Mouse (Mus musculus) CH12.LX (cell line): ENCODE measurements around the gene Fam90a1a. TPM values are rescaled to one million over a fixed set of nuclear protein-coding genes. Genes with fewer than 3 reads are reported as not detected.

ENCODE experiments used
- DNase-seq: peaks from one replicate; pipeline ENCODE4 v3.0.0-alpha.2; 2013; ENCODE audit errors: extremely low read depth
- H3K27ac ChIP-seq: 2 replicates; pipeline ENCODE4 v1.5.1; 2012; ENCODE audit warnings: low read depth, mild to moderate bottlenecking, control low read depth, moderate library complexity; ENCODE audit not compliant: insufficient read depth
- H3K27me3 ChIP-seq: replicated peaks from 2 replicates; pipeline ENCODE3; 2012; ENCODE audit warnings: inconsistent platforms
- H3K36me3 ChIP-seq, 2 experiments: replicated peaks in 1 of 2; 2 replicates each; pipeline versions ENCODE3 to v1.6.1; 2012; ENCODE audit warnings: inconsistent platforms in 1 of 2, low read length in 1 of 2, mild to moderate bottlenecking in 1 of 2, mixed read lengths in 1 of 2, moderate library complexity in 1 of 2; ENCODE audit not compliant: control insufficient read depth in 1 of 2, insufficient read depth in 1 of 2
- H3K4me1 ChIP-seq, 2 experiments: 2 replicates each; pipeline ENCODE4 v1.6.1; 2012; ENCODE audit warnings: inconsistent platforms in 1 of 2, moderate library complexity in 1 of 2; ENCODE audit not compliant: insufficient read depth in 2 of 2, control insufficient read depth in 1 of 2
- H3K4me2 ChIP-seq: 2 replicates; pipeline ENCODE4 v1.6.1; 2012; ENCODE audit warnings: low read depth, mild to moderate bottlenecking, control low read depth; ENCODE audit not compliant: poor library complexity, insufficient read depth, severe bottlenecking
- H3K4me3 ChIP-seq, 3 experiments: fragments of 150-350 bp in 1 of 3; sonication (generic) in 1 of 3; replicated peaks in 1 of 3; 2 replicates each; pipeline versions ENCODE3 to v1.5.1; 2011 to 2012; ENCODE audit warnings: low read depth in 2 of 3, low read length in 2 of 3, mild to moderate bottlenecking in 2 of 3, moderate library complexity in 2 of 3, control low read depth in 1 of 3, improper control_type of control experiment in 1 of 3, inconsistent platforms in 1 of 3, mixed read lengths in 1 of 3; ENCODE audit not compliant: poor library complexity in 1 of 3
- H3K79me2 ChIP-seq: replicated peaks from 2 replicates; pipeline ENCODE4 v1.6.1; 2012; ENCODE audit warnings: mild to moderate bottlenecking, moderate library complexity; ENCODE audit not compliant: control insufficient read depth, poor library complexity, insufficient read depth, severe bottlenecking; ENCODE audit errors: extremely low read depth
- H3K9ac ChIP-seq: 2 replicates; pipeline ENCODE4 v1.6.1; 2012; ENCODE audit warnings: low read depth, mild to moderate bottlenecking, control low read depth, moderate library complexity; ENCODE audit not compliant: insufficient read depth
- H3K9me3 ChIP-seq: replicated peaks from 2 replicates; pipeline ENCODE3; 2012; ENCODE audit warnings: low read length, inconsistent platforms, mixed read lengths
- BHLHE40 ChIP-seq: IDR thresholded peaks from 2 replicates; pipeline ENCODE4 v1.6.1; 2011; ENCODE audit warnings: mild to moderate bottlenecking, low read depth, low read length, improper control_type of control experiment
- CHD2 ChIP-seq: IDR thresholded peaks from 2 replicates; pipeline ENCODE4 v1.6.1; 2011; ENCODE audit warnings: low read length, improper control_type of control experiment
- E2F4 ChIP-seq: IDR thresholded peaks from 2 replicates; pipeline ENCODE4 v1.6.1; 2011; ENCODE audit warnings: low read depth, low read length, improper control_type of control experiment; ENCODE audit not compliant: insufficient replicate concordance
- EP300 ChIP-seq: IDR thresholded peaks from 2 replicates; pipeline ENCODE4 v1.6.1; 2011; ENCODE audit warnings: low read length, improper control_type of control experiment
- ETS1 ChIP-seq: conservative IDR thresholded peaks from 2 replicates; pipeline ENCODE4 v1.6.1; 2012; ENCODE audit warnings: low read depth, mild to moderate bottlenecking, inconsistent platforms, low read length, improper control_type of control experiment, moderate library complexity
- GABPA ChIP-seq: IDR thresholded peaks from 2 replicates; pipeline ENCODE4 v1.6.1; 2012; ENCODE audit warnings: low read depth, low read length, improper control_type of control experiment, inconsistent platforms; ENCODE audit not compliant: insufficient replicate concordance
- JUND ChIP-seq: conservative IDR thresholded peaks from 2 replicates; pipeline ENCODE4 v1.6.1; 2011; ENCODE audit warnings: low read depth, low read length, improper control_type of control experiment
- MAFK ChIP-seq: IDR thresholded peaks from 2 replicates; pipeline ENCODE4 v1.6.1; 2011; ENCODE audit warnings: low read length, improper control_type of control experiment; ENCODE audit not compliant: insufficient replicate concordance
- MEF2A ChIP-seq: IDR thresholded peaks from 2 replicates; pipeline ENCODE4 v1.6.1; 2014; ENCODE audit warnings: low read depth, mild to moderate bottlenecking, inconsistent platforms, low read length, improper control_type of control experiment, borderline replicate concordance
- MYC ChIP-seq: IDR thresholded peaks from 2 replicates; pipeline ENCODE4 v1.6.1; 2011; ENCODE audit warnings: low read depth, mild to moderate bottlenecking, improper control_type of control experiment, low read length
- NELFE ChIP-seq: IDR thresholded peaks from 2 replicates; pipeline ENCODE4 v1.6.1; 2011; ENCODE audit warnings: low read depth, low read length, improper control_type of control experiment
- NRF1 ChIP-seq: IDR thresholded peaks from 2 replicates; pipeline ENCODE4 v1.6.1; 2014; ENCODE audit warnings: low read depth, mild to moderate bottlenecking, inconsistent platforms, low read length, improper control_type of control experiment, moderate library complexity
- POLR2A ChIP-seq: IDR thresholded peaks from 2 replicates; pipeline ENCODE4 v1.6.1; 2011; ENCODE audit warnings: low read depth, mild to moderate bottlenecking, improper control_type of control experiment, low read length
- POLR2AphosphoS2 ChIP-seq: IDR thresholded peaks from 2 replicates; pipeline ENCODE4 v1.6.1; 2011; ENCODE audit warnings: low read depth, low read length, improper control_type of control experiment
- RAD21 ChIP-seq: IDR thresholded peaks from 2 replicates; pipeline ENCODE4 v1.6.1; 2011; ENCODE audit warnings: low read depth, mild to moderate bottlenecking, low read length, improper control_type of control experiment, moderate library complexity
- RCOR1 ChIP-seq: conservative IDR thresholded peaks from 2 replicates; pipeline ENCODE4 v1.6.1; 2012; ENCODE audit warnings: low read depth, mild to moderate bottlenecking, inconsistent platforms, low read length, improper control_type of control experiment
- SIN3A ChIP-seq: IDR thresholded peaks from 2 replicates; pipeline ENCODE4 v1.6.1; 2012; ENCODE audit warnings: low read length, improper control_type of control experiment, inconsistent platforms
- USF2 ChIP-seq: conservative IDR thresholded peaks from 2 replicates; pipeline ENCODE4 v1.6.1; 2011; ENCODE audit warnings: low read depth, low read length, improper control_type of control experiment
- ZC3H11A ChIP-seq: IDR thresholded peaks from 2 replicates; pipeline ENCODE4 v1.6.1; 2012; ENCODE audit warnings: low read depth, mild to moderate bottlenecking, inconsistent platforms, low read length, improper control_type of control experiment
- dilution Hi-C: fragments of 300-500 bp; cut with MboI; formaldehyde crosslinking; loops from 2 replicates; pipeline ENCODE4 v1.14.3; 2020; ENCODE audit warnings: low sequenced_read_pairs; ENCODE audit not compliant: extremely low pct_unique_long_range_greater_than_20kb, extremely low pct_ligation_motif_present
- in situ Hi-C: fragments of 300-500 bp; cut with MboI; formaldehyde crosslinking; loops from 3 replicates; pipeline ENCODE4 v1.14.3; 2019; ENCODE audit warnings: low sequenced_read_pairs, low pct_ligation_motif_present, low pct_unique_long_range_greater_than_20kb, mixed read lengths
- polyA plus RNA-seq: library from polyadenylated mRNA; unstranded; fragments of >175 nt; gene quantifications from 2 replicates; pipeline ENCODE4 v1.2.1, GENCODE M21; 2012; ENCODE audit warnings: low read depth; ENCODE audit not compliant: insufficient read length
- total RNA-seq, 2 experiments: library from RNA; depleted of rRNA; stranded (reverse); fragments of 300-350 nt in 1 of 2; fragments of >200 nt in 1 of 2; gene quantifications; 2 replicates each; pipeline ENCODE4 v1.2.3; 2012 to 2014

The Fam90a1a gene
- total and polyA plus RNA-seq, 3 experiments = not detected

DNA sequence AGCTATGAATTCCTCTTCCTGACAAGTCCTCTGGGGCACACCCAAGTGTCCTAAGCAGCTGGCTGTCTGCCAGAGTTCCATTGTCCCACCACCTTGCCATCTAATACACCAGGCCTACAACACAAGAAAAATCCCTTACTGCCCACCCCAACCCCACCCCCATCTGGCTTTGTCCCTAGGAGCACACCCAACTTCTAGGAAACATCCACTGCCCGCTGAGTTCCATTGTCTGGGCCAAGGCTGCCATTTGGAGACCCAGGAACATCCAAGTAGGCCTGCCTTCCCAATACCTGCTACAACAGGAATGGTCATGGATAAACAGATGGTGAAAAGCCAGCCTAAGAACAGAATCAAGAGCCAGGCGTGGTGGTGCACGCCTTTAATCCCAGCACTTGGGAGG lies 2.2 kb upstream of the Fam90a1a start:
- DNase-seq = no peak
- H3K27ac ChIP-seq = no peak overlapping the region
- H3K36me3 ChIP-seq = no peaks in the 10 kb centered on the region
- peaks cover 43% of the 10 kb centered on the region for H3K27me3 ChIP-seq
- no peak for TF ChIP-seq JUND
- TF ChIP-seq, all 38 proteins: peak for 0
- Histone ChIP-seq H3K9me3 (no peaks in the 10 kb centered on the region), H3K9ac (no peak overlapping the region), H3K4me1 (no peaks in the 10 kb centered on the region), H3K4me3 (no peak overlapping the region), H3K4me2 (no peak overlapping the region), H3K79me2 (no peaks in the 10 kb centered on the region)
- dilution Hi-C loops = no loop called here
- in situ Hi-C loops = loop anchor here (25.0 kb wide), 1 partner anchor 194 kb away; no protein-coding TSS in a partner anchor

DNA sequence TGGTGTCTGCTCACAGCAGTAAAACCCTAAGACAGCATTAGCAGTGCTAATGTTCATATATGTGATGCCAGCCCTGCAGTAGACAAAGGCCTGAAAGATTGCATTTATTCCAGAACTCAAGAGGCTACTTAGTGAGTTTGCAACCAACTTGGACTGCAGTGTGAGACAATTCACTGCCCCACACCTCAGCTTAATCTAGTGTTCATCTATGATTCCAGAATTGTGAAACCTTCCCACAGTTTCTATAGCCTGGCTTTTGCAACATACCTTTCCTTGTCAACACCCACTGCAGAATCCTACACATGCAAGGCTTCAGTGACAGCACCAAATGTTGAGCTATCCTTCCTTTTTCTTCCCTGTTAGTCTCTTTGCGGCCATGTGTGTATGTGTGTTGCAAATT lies 8.1 kb downstream of the Fam90a1a start:
- H3K4me1 ChIP-seq = no peaks in the 10 kb centered on the region
- dilution Hi-C loops = no loop called here
- in situ Hi-C loops = loop anchor here (25.0 kb wide), 1 partner anchor 204 kb away; no protein-coding TSS in a partner anchor

DNA sequence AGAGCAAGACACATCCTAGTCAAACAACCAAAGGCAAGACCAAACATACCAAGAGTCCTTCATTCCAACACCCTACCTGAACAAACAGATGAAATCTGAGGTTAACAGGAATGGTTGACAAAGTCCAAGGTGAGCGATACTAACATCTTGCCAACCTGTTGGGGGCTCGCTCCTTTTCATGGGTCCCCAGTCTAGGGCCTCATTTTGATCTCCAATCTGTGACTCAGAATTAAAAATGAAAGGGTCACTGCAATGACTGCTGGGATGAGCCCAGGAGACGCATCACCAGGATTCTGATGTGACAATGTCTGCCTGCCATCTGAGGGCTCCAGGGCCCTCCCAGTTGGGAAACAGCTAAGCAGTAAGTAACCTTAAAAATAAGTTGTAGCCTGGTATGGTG lies 11.0 kb downstream of the Fam90a1a start, which contains the start of gene Ccdc70:
Ccdc70 (plus strand) TSS at position 301 of the 400 bp plus-strand sequence.
- dilution Hi-C loops (no loop called here), in situ Hi-C loops (loop anchor here (25.0 kb wide), 1 partner anchor 207 kb away; no protein-coding TSS in a partner anchor)
- H3K4me1 ChIP-seq = no peaks in the 10 kb centered on the region
- no peaks in the 10 kb centered on the region for H3K9me3 ChIP-seq
- H3K36me3 ChIP-seq = no peaks in the 10 kb centered on the region
- H3K9ac ChIP-seq = no peak within 1 kb of the TSS
- TF ChIP-seq NRF1 (no peak), MYC (no peak), NELFE (no peak), POLR2A (no peak), CHD2 (no peak), USF2 (no peak), EP300 (no peak), POLR2AphosphoS2 (no peak), E2F4 (no peak), ETS1 (no peak), MEF2A (no peak), BHLHE40 (no peak), SIN3A (no peak)
- no peak within 1 kb of the TSS for H3K4me3 ChIP-seq
- H3K27me3 ChIP-seq = peaks cover 86% of the 10 kb centered on the region
- DNase-seq = no peak
- no peak within 1 kb of the TSS for H3K27ac ChIP-seq
- H3K4me2 ChIP-seq = no peak within 1 kb of the TSS
- no peaks in the 10 kb centered on the region for H3K79me2 ChIP-seq

More for the DNA sequence above, 8.1 kb downstream of the Fam90a1a start:
- TF ChIP-seq NRF1 (no peak), ZC3H11A (no peak), RCOR1 (no peak), MAFK (no peak), USF2 (no peak), E2F4 (no peak), RAD21 (no peak), GABPA (no peak)
- Histone ChIP-seq H3K27me3 (peaks cover 85% of the 10 kb centered on the region), H3K9me3 (no peaks in the 10 kb centered on the region), H3K36me3 (no peaks in the 10 kb centered on the region), H3K4me2 (no peak overlapping the region), H3K9ac (no peak overlapping the region), H3K79me2 (no peaks in the 10 kb centered on the region), H3K27ac (no peak overlapping the region), H3K4me3 (no peak overlapping the region)
- DNase-seq = no peak
